Comparison of ENCODE assay signal across 27 mouse cellular contexts in genomic region chr16:43400949-43401348, GRCm38 (mm10).
"Had no signal": no experiment of that assay in that cellular context is flagged by ENCODE, and none has a peak within 500 bp of the region (broad histone marks: within the 10 kb centered on the region; RNA-seq: fewer than 3 reads in every experiment).

No protein-coding gene starts in this region.

- DNase-seq: gastrocnemius, adult 2 months; gastrocnemius, postnatal 10 days; gastrocnemius, postnatal 25 days; heart, adult 18-20 months; heart, postnatal 10 days; heart, postnatal 4 days; kidney, adult 11 months; kidney, adult 2 months; kidney, adult 9 months; kidney, postnatal 14 days; kidney, postnatal 36 days; layer of hippocampus, adult 9-11 months; layer of hippocampus, postnatal 36 days; left cerebral cortex, postnatal 4 days had no signal

- H3K4me3 ChIP-seq: gastrocnemius, adult 2 months; heart, embryonic 10.5 days; heart, embryonic 12.5 days; hindbrain, embryonic 10.5 days; hindbrain, embryonic 12.5 days; kidney, embryonic 15.5 days; limb, embryonic 13.5 days; limb, embryonic 15.5 days; liver, embryonic 12.5 days had no signal

- H3K4me1 ChIP-seq: heart, embryonic 10.5 days; heart, embryonic 12.5 days; hindbrain, embryonic 10.5 days; hindbrain, embryonic 12.5 days; kidney, embryonic 15.5 days; limb, embryonic 13.5 days; limb, embryonic 15.5 days; liver, embryonic 12.5 days had no signal

- H3K9ac ChIP-seq: heart, embryonic 12.5 days; hindbrain, embryonic 12.5 days; hindbrain, embryonic 14.5 days; kidney, embryonic 15.5 days; limb, embryonic 13.5 days; limb, embryonic 15.5 days; liver, embryonic 12.5 days; liver, embryonic 14.5 days had no signal

- H3K9me3 ChIP-seq: heart, embryonic 10.5 days; heart, embryonic 12.5 days; hindbrain, embryonic 10.5 days; hindbrain, embryonic 12.5 days; kidney, embryonic 15.5 days; limb, embryonic 13.5 days; limb, embryonic 15.5 days; liver, embryonic 12.5 days had no signal

- H3K27me3 ChIP-seq: heart, embryonic 12.5 days; hindbrain, embryonic 12.5 days; kidney, embryonic 15.5 days; limb, embryonic 13.5 days; limb, embryonic 15.5 days; liver, embryonic 12.5 days had no signal

- H3K36me3 ChIP-seq: heart, embryonic 10.5 days; heart, embryonic 12.5 days; hindbrain, embryonic 10.5 days; hindbrain, embryonic 12.5 days; kidney, embryonic 15.5 days; limb, embryonic 13.5 days; limb, embryonic 15.5 days; liver, embryonic 12.5 days had no signal

- ATAC-seq: hindbrain, embryonic 16.5 days; intestine, embryonic 16.5 days; liver, embryonic 12.5 days had no signal

- H3K27ac ChIP-seq: gastrocnemius, adult 2 months; heart, embryonic 10.5 days; hindbrain, embryonic 10.5 days; hindbrain, embryonic 12.5 days; hindbrain, embryonic 14.5 days; kidney, embryonic 15.5 days; kidney, postnatal 0 days; limb, embryonic 13.5 days; limb, embryonic 15.5 days; liver, embryonic 12.5 days; liver, embryonic 14.5 days had no signal

- H3K4me2 ChIP-seq: heart, embryonic 12.5 days; hindbrain, embryonic 12.5 days; hindbrain, embryonic 14.5 days; kidney, embryonic 15.5 days; limb, embryonic 13.5 days; limb, embryonic 15.5 days; liver, embryonic 12.5 days had no signal
